In the genomic region with DNA sequence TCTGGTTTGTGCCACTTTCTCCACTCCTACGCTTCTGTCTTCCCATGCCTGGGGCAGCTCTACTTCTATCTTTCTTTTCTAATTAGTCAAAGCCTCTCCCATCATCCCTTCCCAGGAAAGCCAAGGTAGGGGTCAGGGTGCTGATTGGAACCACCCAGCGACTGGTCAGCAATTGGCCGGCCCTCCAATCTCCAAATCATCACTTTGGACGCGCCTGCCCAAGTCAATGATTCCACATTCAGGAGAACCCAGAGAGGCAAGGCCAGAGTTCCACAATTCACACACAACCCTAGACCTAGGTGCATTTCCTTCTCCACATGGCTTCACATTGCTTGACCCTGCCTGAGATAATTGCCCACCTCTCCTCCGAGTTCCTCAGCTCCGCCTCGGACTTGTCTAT, we compare ENCODE assay signal across 8 mouse cellular contexts. TPM values are rescaled to one million over a fixed set of nuclear protein-coding genes. Genes with fewer than 3 reads are reported as not detected.
A peak's percentile ranks its signal among the peaks of the same experiment; 100 is the strongest.
DNase-seq lines count a peak whose midpoint lies in the region; TF ChIP-seq lines count a peak whose summit lies in the region.

No protein-coding gene starts in this region.

- no peak for TF ChIP-seq POLR2A in thymus, adult 2 months (IDR thresholded peaks at IDR 0.05; ENCODE audit: control insufficient read depth, extremely low read depth, insufficient read depth, low read length, poor library complexity)
- TF ChIP-seq POLR2A in small intestine, adult 2 months (IDR thresholded peaks at IDR 0.05; ENCODE audit: low read depth, low read length): no peak; the same call in 1 of the 2 replicates

- no peak for TF ChIP-seq CTCF in thymus, adult 2 months (IDR thresholded peaks at IDR 0.05; ENCODE audit: borderline replicate concordance, control insufficient read depth, extremely low read depth, insufficient read depth, low read length, poor library complexity)
- TF ChIP-seq CTCF in small intestine, adult 2 months (IDR thresholded peaks at IDR 0.05; ENCODE audit: extremely low read depth, insufficient read length, insufficient replicate concordance, low read depth, low read length): no peak

- no peaks in the 10 kb centered on the region for H3K9me3 ChIP-seq in limb, embryonic 10.5 days (replicated peaks)

- H3K27ac ChIP-seq in thymus, adult 2 months (ENCODE audit: control insufficient read depth, insufficient read depth, low read length): peak overlapping the region; percentile 100
- peak overlapping the region; percentile 80 for H3K27ac ChIP-seq in limb, embryonic 10.5 days
- peak overlapping the region; percentile 97 for H3K27ac ChIP-seq in small intestine, adult 2 months (ENCODE audit: insufficient read depth, low read depth, low read length)

- H3K36me3 ChIP-seq in thymus, adult 2 months (ENCODE audit: control insufficient read depth, insufficient read depth, low read length): peaks cover 5% of the 10 kb centered on the region; the same call in 1 of the 2 replicates
- no peaks in the 10 kb centered on the region for H3K36me3 ChIP-seq in limb, embryonic 10.5 days
- H3K36me3 ChIP-seq in small intestine, adult 2 months (ENCODE audit: control insufficient read depth, insufficient read depth, low read length): 0 out of 2 replicates have a peak, but pooled peaks cover 1% of the 10 kb centered on the region

- DNase-seq in embryo, embryonic 11 days: peak; percentile 4
- no peak for DNase-seq in embryo, embryonic 10.5 days (ENCODE audit: low spot score)
- DNase-seq in thymus, adult 2 months: peak; percentile 35
- DNase-seq in thymus, postnatal 36 days: no peak
- DNase-seq in limb, embryonic 10.5 days (ENCODE audit: low spot score): no peak
- no peak for DNase-seq in layer of hippocampus, adult 8-10 months (ENCODE audit: low spot score in 2 of 2)
- DNase-seq in right cerebral cortex, postnatal 4 days: no peak

- H3K27me3 ChIP-seq in thymus, adult 2 months (ENCODE audit: control insufficient read depth, insufficient read depth, low read length): no peaks in the 10 kb centered on the region
- peaks cover 45% of the 10 kb centered on the region for H3K27me3 ChIP-seq in limb, embryonic 10.5 days (ENCODE audit: low read depth, poor library complexity, severe bottlenecking)
- no peaks in the 10 kb centered on the region for H3K27me3 ChIP-seq in small intestine, adult 2 months (ENCODE audit: control insufficient read depth, insufficient read depth, low read length)

- H3K4me1 ChIP-seq in thymus, adult 2 months (replicated peaks; ENCODE audit: control insufficient read depth, insufficient read depth, low read length): peaks cover 6% of the 10 kb centered on the region
- peaks cover 33% of the 10 kb centered on the region for H3K4me1 ChIP-seq in limb, embryonic 10.5 days
- peaks cover 10% of the 10 kb centered on the region for H3K4me1 ChIP-seq in small intestine, adult 2 months (ENCODE audit: control insufficient read depth, insufficient read depth, insufficient read length, low read length)

- WGBS in thymus, adult 2 months: 40% methylated on average over 8 of the region's 8 CpGs
- WGBS in limb, embryonic 10.5 days: 10% methylated on average over 8 of the region's 8 CpGs
- WGBS in small intestine, adult 2 months: 7% methylated on average over 8 of the region's 8 CpGs

- H3K4me3 ChIP-seq in thymus, adult 2 months (ENCODE audit: control insufficient read depth, insufficient read depth, low read length): peak overlapping the region; percentile 88
- peak overlapping the region; percentile 78 for H3K4me3 ChIP-seq in limb, embryonic 10.5 days
- peak overlapping the region; percentile 97 for H3K4me3 ChIP-seq in small intestine, adult 2 months (ENCODE audit: low read depth, low read length)

RNA-seq across cellular contexts. Expression of a gene that starts 0.4 kb away (rescaled TPM):
- 326 and 374 TPM in 2 replicates for polyA plus RNA-seq in thymus, adult 2 months (2012; rRNA removed)
- polyA plus RNA-seq in limb, embryonic 10.5 days (2016; fragmentation: Nextera tagmentation; extraction: Ambion mirVana): 3.7 and 5.0 TPM in 2 replicates
- 35.0 and 101 TPM in 2 replicates for polyA plus RNA-seq in small intestine, adult 2 months (2012; rRNA removed)
- 10 to 100 TPM; 11.3 to 15.4 (median 13.9) TPM for total RNA-seq in layer of hippocampus, adult 8-10 months (2022)

RNA-seq across cellular contexts. Expression of a gene that starts 3.5 kb away (rescaled TPM):
- 70.0 and 74.9 TPM in 2 replicates for polyA plus RNA-seq in thymus, adult 2 months (2012; rRNA removed)
- polyA plus RNA-seq in limb, embryonic 10.5 days (2016; fragmentation: Nextera tagmentation; extraction: Ambion mirVana): 61.0 and 63.1 TPM in 2 replicates
- 6.9 and 17.0 TPM in 2 replicates for polyA plus RNA-seq in small intestine, adult 2 months (2012; rRNA removed)
- total RNA-seq in layer of hippocampus, adult 8-10 months (2022): 10 to 100 TPM; 19.6 to 27.3 (median 25.7) TPM

RNA-seq across cellular contexts. Expression of a gene that starts 39.4 kb away (rescaled TPM):
- 87.6 and 100 TPM in 2 replicates for polyA plus RNA-seq in thymus, adult 2 months (2012; rRNA removed)
- polyA plus RNA-seq in limb, embryonic 10.5 days (2016; fragmentation: Nextera tagmentation; extraction: Ambion mirVana): 136 and 150 TPM in 2 replicates
- polyA plus RNA-seq in small intestine, adult 2 months (2012; rRNA removed): 4.2 and 6.1 TPM in 2 replicates
- 1 to 10 TPM; 2.5 to 4.3 (median 3.4) TPM for total RNA-seq in layer of hippocampus, adult 8-10 months (2022)

RNA-seq across cellular contexts. Expression of a gene that starts 40.2 kb away (rescaled TPM):
- polyA plus RNA-seq in thymus, adult 2 months (2012; rRNA removed): 1.0 TPM in 2 replicates
- 0.25 and 0.55 TPM in 2 replicates for polyA plus RNA-seq in limb, embryonic 10.5 days (2016; fragmentation: Nextera tagmentation; extraction: Ambion mirVana)
- polyA plus RNA-seq in small intestine, adult 2 months (2012; rRNA removed): 1.4 and 2.1 TPM in 2 replicates
- total RNA-seq in layer of hippocampus, adult 8-10 months (2022): 1 to 10 TPM in 3 of 4 experiments, under 1 TPM in 1; 0.62 to 2.4 (median 1.1) TPM

RNA-seq across cellular contexts. Expression of a gene that starts 46.5 kb away (rescaled TPM):
- polyA plus RNA-seq in thymus, adult 2 months (2012; rRNA removed): 1.8 and 3.9 TPM in 2 replicates
- polyA plus RNA-seq in limb, embryonic 10.5 days (2016; fragmentation: Nextera tagmentation; extraction: Ambion mirVana): 0.21 and 0.30 TPM in 2 replicates
- 1.2 and 2.5 TPM in 2 replicates for polyA plus RNA-seq in small intestine, adult 2 months (2012; rRNA removed)
- 1 to 10 TPM in 2 of 4 experiments, under 1 TPM in 2; 0.64 to 3.3 (median 1.5) TPM for total RNA-seq in layer of hippocampus, adult 8-10 months (2022)

Comparison
In these comparisons a context has a peak if more than half of its experiments do, and no peak if none do; other contexts are left out.
1. DNase-seq: peak in embryo, embryonic 11 days (single experiment) and thymus, adult 2 months (single experiment); none in embryo, embryonic 10.5 days (single experiment), thymus, postnatal 36 days (0 of 2), limb, embryonic 10.5 days (single experiment), layer of hippocampus, adult 8-10 months (0 of 2) and right cerebral cortex, postnatal 4 days (single experiment).
2. RNA of a gene that starts 39.4 kb away (polyA plus RNA-seq): 136 to 150 TPM in limb, embryonic 10.5 days and 87.6 to 100 TPM in thymus, adult 2 months; 4.2 to 6.1 TPM in small intestine, adult 2 months; every median in the first group is over 10 times any median in the second.
3. Peak in every context shown above with its lines, with median percentiles within 50 percentile points of each other: H3K27ac ChIP-seq and H3K4me3 ChIP-seq.